Mouse (Mus musculus) forebrain, embryonic 11.5 days (tissue): ENCODE measurements around the gene Als2cr12. TPM values are rescaled to one million over a fixed set of nuclear protein-coding genes. Genes with fewer than 3 reads are reported as not detected.
"Not testable (repeated sequence)": the region's sequence is repeated elsewhere in the genome, so short reads cannot be mapped to it uniquely, and the experiment has no call there.

Experiments used
- ATAC-seq: fragments of 200-750 bp; cut with Nextera tagmentation; replicated peaks from 2 replicates; pipeline ENCODE4 v1.8.0; 2017; ENCODE audit warnings: moderate TSS enrichment; ENCODE audit not compliant: low FRiP score
- DNase-seq: peaks from one replicate; pipeline ENCODE4 v3.0.0-alpha.2; 2017; ENCODE audit warnings: low spot score
- H3K27ac ChIP-seq: fragments of 300-500 bp; sonication (generic); 2 replicates; pipeline ENCODE4 v1.5.1; 2014; ENCODE audit warnings: low read depth, low read length
- H3K27me3 ChIP-seq: fragments of 300-500 bp; sonication (generic); 2 replicates; pipeline ENCODE4 v1.6.1; 2014; ENCODE audit warnings: mild to moderate bottlenecking, low read length, mixed read lengths; ENCODE audit not compliant: control insufficient read depth, insufficient read depth
- H3K36me3 ChIP-seq: fragments of 300-500 bp; sonication (generic); 2 replicates; pipeline ENCODE4 v1.6.1; 2014; ENCODE audit warnings: mild to moderate bottlenecking, low read length, moderate library complexity, mixed read lengths; ENCODE audit not compliant: control insufficient read depth, insufficient read depth
- H3K4me1 ChIP-seq: fragments of 300-500 bp; sonication (generic); replicated peaks from 2 replicates; pipeline ENCODE4 v1.6.1; 2014; ENCODE audit warnings: low read length, mixed read lengths; ENCODE audit not compliant: control insufficient read depth, insufficient read depth
- H3K4me2 ChIP-seq: fragments of 300-500 bp; sonication (generic); 2 replicates; pipeline ENCODE4 v1.6.1; 2014; ENCODE audit warnings: low read depth, mild to moderate bottlenecking, low read length, moderate library complexity, mixed read lengths; ENCODE audit not compliant: severe bottlenecking
- H3K4me3 ChIP-seq: fragments of 300-500 bp; sonication (generic); 2 replicates; pipeline ENCODE4 v1.5.1; 2014; ENCODE audit warnings: low read depth, low read length
- H3K9ac ChIP-seq: fragments of 300-500 bp; sonication (generic); 2 replicates; pipeline ENCODE4 v1.6.1; 2014; ENCODE audit warnings: low read length
- H3K9me3 ChIP-seq: fragments of 300-500 bp; sonication (generic); 2 replicates; pipeline ENCODE4 v1.6.1; 2016; ENCODE audit warnings: low read length, mixed read lengths; ENCODE audit not compliant: control insufficient read depth
- WGBS: fragments of 180-500 bp; shearing (Covaris S2); extraction: QIAGEN DNeasy Blood & Tissue Kit; methylation state at CpG from one replicate; pipeline ENCODE4 v1.1.7; 2014; 5-methylcytosine and 5-hydroxymethylcytosine counted together
- polyA plus RNA-seq: library from polyadenylated mRNA; unstranded; fragments of >200 nt; fragmentation: Nextera tagmentation; extraction: Ambion mirVana; gene quantifications from 2 replicates; pipeline ENCODE4 v1.2.1, GENCODE M21; 2014

Gene Als2cr12
- polyA plus RNA-seq: not detected in 2 replicates

DNA sequence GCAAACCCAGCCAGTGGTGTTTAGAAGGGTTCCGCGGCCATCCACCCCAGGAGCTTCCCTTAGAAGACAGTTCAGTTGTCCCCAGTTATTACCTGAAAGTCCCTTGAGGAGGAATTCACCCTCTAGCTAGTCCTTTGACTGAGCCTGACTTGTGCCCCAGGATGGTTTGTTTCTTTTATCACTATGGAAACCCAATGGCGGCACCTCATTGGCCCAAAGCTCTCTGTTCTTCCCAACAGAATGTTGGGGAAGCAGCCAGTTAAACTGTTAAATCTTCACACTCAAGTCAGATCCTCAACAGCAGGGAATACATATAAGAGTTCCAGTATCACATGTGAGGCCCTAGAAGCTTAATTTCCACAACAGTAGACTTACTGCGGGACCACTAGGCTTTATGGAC, at the start of gene Als2cr12:
Als2cr12 (minus strand) TSS at position 180 of the 400 bp plus-strand sequence.
- not testable (repeated sequence) for H3K36me3 ChIP-seq, ATAC-seq, DNase-seq

DNA sequence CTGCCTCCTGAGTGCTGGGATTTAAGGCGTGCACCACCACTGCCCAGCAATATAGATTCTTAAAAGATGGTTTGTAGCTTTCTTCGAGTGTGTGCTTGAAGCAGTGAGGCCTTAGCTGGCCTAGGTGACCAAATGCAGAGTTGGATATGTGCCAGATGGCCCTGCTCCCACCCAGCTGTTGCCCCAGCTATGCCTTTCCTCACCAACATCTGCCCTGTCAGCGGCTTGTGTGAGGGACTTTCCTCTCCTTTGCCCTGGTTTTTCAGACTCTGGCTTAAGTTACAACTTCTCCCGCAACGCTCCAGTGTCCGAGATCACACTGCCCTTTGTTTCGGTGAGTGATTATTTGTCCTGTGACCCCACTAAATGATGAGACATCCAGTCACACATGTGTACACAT, 48.9 kb upstream of the Als2cr12 start:
- Histone ChIP-seq H3K27me3 (no peaks in the 10 kb centered on the region), H3K36me3 (no peaks in the 10 kb centered on the region; the same call in 1 of the 2 replicates)
- 93% methylated on average over 7 of the region's 7 CpGs for WGBS

More for the DNA sequence above, at the start of gene Als2cr12:
- H3K27ac ChIP-seq, H3K9me3 ChIP-seq, H3K4me1 ChIP-seq, H3K4me2 ChIP-seq, H3K27me3 ChIP-seq, H3K9ac ChIP-seq, H3K4me3 ChIP-seq: not testable (repeated sequence)
- 88% methylated on average over 4 of the region's 4 CpGs for WGBS

DNA sequence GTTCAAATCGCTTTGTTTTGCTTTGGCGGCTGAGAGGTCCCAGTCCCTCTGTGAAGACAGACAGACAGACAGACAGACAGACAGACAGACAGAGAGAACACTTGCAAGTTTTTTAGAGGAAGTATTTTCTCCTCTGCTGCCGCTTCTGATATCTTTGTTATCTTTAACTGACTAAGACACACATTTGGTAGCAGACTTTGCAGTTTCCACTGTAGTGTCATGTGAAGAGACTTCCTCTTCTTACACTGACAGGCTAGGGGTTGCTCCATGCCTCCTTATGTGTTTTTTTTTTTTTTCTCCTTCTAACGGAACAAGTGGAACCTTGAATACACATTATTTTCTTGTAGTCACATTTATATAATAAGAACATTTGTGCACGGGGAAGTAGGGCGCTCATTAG, 47.5 kb upstream of the Als2cr12 start:
- H3K9me3 ChIP-seq: no peaks in the 10 kb centered on the region
- no peak for DNase-seq
- WGBS: 95% methylated on average over 6 of the region's 6 CpGs
- no peaks in the 10 kb centered on the region; the same call in 1 of the 2 replicates for H3K36me3 ChIP-seq
- no peak for ATAC-seq
- no peaks in the 10 kb centered on the region for H3K27me3 ChIP-seq
- H3K9ac ChIP-seq: no peak overlapping the region
- no peak overlapping the region for H3K27ac ChIP-seq
- H3K4me1 ChIP-seq: no peaks in the 10 kb centered on the region
- H3K4me3 ChIP-seq: no peak overlapping the region
- H3K4me2 ChIP-seq: no peak overlapping the region

More for the DNA sequence above, 48.9 kb upstream of the Als2cr12 start:
- Histone ChIP-seq H3K9me3 (no peaks in the 10 kb centered on the region), H3K27ac (no peak overlapping the region), H3K9ac (no peak overlapping the region), H3K4me1 (no peaks in the 10 kb centered on the region), H3K4me3 (no peak overlapping the region), H3K4me2 (no peak overlapping the region)
- ATAC-seq (no peak), DNase-seq (no peak)

GRCm38 (mm10) chr1:58742571-58743021, 46.8 kb upstream of the Als2cr12 start:
- H3K9ac ChIP-seq: no peak overlapping the region
- DNase-seq: no peak
- H3K9me3 ChIP-seq: no peaks in the 10 kb centered on the region
- H3K27ac ChIP-seq: no peak overlapping the region
- no peaks in the 10 kb centered on the region for H3K36me3 ChIP-seq
- no peak overlapping the region for H3K4me2 ChIP-seq
- WGBS: 82% methylated on average over 5 of the region's 5 CpGs
- no peaks in the 10 kb centered on the region for H3K4me1 ChIP-seq
- no peaks in the 10 kb centered on the region for H3K27me3 ChIP-seq
- no peak overlapping the region for H3K4me3 ChIP-seq
- no peak for ATAC-seq

GRCm38 (mm10) chr1:58739529-58739928, 43.7 kb upstream of the Als2cr12 start:
- H3K4me2 ChIP-seq: no peak overlapping the region
- no peaks in the 10 kb centered on the region; the same call in 1 of the 2 replicates for H3K36me3 ChIP-seq
- DNase-seq (no peak), ATAC-seq (no peak)
- H3K9me3 ChIP-seq: no peaks in the 10 kb centered on the region
- no peaks in the 10 kb centered on the region for H3K4me1 ChIP-seq
- H3K27me3 ChIP-seq: no peaks in the 10 kb centered on the region
- 96% methylated on average over 7 of the region's 7 CpGs for WGBS
- H3K9ac ChIP-seq: no peak overlapping the region
- H3K4me3 ChIP-seq: no peak overlapping the region
- no peak overlapping the region for H3K27ac ChIP-seq

GRCm38 (mm10) chr1:58736968-58737367, 41.2 kb upstream of the Als2cr12 start:
- WGBS: 96% methylated on average over 22 of the region's 22 CpGs
- Histone ChIP-seq H3K27ac (no peak overlapping the region), H3K4me1 (no peaks in the 10 kb centered on the region), H3K9me3 (no peaks in the 10 kb centered on the region), H3K4me3 (no peak overlapping the region), H3K27me3 (no peaks in the 10 kb centered on the region), H3K9ac (no peak overlapping the region), H3K4me2 (no peak overlapping the region), H3K36me3 (no peaks in the 10 kb centered on the region; the same call in 1 of the 2 replicates)
- DNase-seq: no peak
- no peak for ATAC-seq

DNA sequence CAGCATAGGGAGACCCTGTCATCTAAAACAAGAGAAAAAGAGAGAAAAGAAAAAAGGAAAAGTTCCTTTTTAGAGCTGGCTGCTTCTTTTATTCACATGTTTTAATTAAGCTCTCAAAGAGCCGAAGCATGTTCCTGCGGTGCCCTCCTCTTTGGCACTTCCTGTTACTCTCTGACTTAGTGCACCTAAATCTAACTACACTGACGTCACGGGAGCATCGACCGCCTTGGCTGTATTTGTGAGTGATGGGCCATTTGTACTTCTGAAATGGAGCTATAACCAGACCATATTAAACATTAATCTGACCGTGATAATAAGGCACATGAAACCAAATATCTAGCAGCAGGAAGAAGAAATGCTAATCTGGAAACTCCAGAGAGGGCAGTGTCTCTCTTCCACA, 40.2 kb upstream of the Als2cr12 start:
- no peak overlapping the region for H3K4me3 ChIP-seq
- H3K27ac ChIP-seq: no peak overlapping the region
- no peak overlapping the region for H3K9ac ChIP-seq
- H3K4me2 ChIP-seq: no peak overlapping the region
- DNase-seq: no peak
- H3K36me3 ChIP-seq: no peaks in the 10 kb centered on the region; the same call in 1 of the 2 replicates
- 95% methylated on average over 7 of the region's 7 CpGs for WGBS
- no peaks in the 10 kb centered on the region for H3K9me3 ChIP-seq
- ATAC-seq: no peak
- H3K27me3 ChIP-seq: no peaks in the 10 kb centered on the region
- H3K4me1 ChIP-seq: no peaks in the 10 kb centered on the region

GRCm38 (mm10) chr1:58734043-58734920, 38.5 kb upstream of the Als2cr12 start:
- Histone ChIP-seq H3K4me1 (no peaks in the 10 kb centered on the region), H3K4me3 (no peak overlapping the region), H3K9ac (no peak overlapping the region), H3K36me3 (no peaks in the 10 kb centered on the region; the same call in 1 of the 2 replicates), H3K27me3 (no peaks in the 10 kb centered on the region), H3K9me3 (no peaks in the 10 kb centered on the region), H3K4me2 (no peak overlapping the region), H3K27ac (no peak overlapping the region)
- WGBS: 95% methylated on average over 11 of the region's 11 CpGs
- DNase-seq (no peak), ATAC-seq (no peak)
